Mouse (Mus musculus) CD8-positive naive resting alpha-beta T cell, adult 2 months (primary cell): ENCODE measurements around the gene Olfr952.

Source experiments
- DNase-seq, 2 experiments: peaks; one replicate each; pipeline ENCODE4 v3.0.0; 2022; ENCODE audit warnings: low read depth in 2 of 2, low spot score in 2 of 2

Gene Olfr952

DNA sequence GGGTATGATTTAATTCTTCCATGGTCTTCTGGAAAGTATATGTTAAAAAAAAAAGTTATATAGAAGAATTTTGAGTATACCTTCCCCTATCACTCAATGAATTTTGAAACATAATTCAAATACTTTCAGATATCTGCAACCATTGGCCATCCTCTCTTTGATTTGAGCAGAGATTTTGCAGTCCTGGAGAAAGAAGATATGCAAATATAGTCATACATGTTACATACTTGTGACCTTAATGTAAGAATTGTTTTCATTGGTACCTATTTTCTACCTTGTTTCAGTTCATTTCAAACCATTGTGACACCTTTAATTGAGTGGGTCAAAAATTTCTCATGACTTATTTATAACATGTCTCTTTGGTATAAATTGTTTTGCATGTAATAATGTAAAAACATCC, at the start of gene Olfr952:
TSS of gene Olfr952 (minus strand) at position 101 of the 400 bp plus-strand sequence.
- no peak for DNase-seq

DNA sequence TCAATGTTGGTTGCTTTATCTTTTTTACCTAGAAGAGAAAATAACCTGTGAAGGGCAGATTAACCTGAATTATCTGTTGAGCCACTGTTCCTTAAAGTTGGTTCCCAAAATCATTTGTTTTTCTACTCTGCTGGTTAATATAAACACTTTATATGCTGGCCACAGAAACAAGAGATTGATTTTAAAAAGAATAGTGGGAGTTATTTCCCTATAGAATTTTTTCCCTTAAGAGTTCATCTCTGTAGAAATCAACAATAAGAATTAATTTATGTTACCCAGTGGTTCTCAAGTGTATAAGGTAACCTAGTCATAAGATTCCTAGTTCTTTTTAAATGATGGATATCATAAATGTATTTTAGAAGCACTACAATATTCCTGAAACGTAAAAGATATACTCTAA, 44.9 kb upstream of the Olfr952 start, which contains the start of gene Olfr955:
TSS of gene Olfr955 (minus strand) at position 101 of the 400 bp plus-strand sequence.
- no peak for DNase-seq

DNA sequence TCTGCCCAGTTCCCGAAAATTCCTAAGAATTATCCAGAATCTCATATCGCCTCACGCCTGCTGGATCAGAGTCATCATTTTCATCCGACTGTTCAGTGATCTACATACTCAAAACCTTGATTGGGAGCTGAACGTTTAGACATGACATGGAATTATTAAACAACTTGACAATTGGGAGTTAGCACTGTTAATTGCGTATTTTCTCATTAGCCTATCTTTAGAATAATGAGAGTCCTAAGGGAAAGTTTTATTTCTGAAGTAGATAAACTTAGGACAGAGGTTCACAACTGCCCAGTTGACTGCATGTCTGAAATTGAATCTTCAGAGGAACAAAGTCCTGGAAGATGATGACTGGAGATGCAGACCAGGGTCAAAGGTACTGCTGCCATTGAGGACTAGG, 29.5 kb upstream of the Olfr952 start, which contains the start of gene Olfr954:
TSS of gene Olfr954 (plus strand) at position 301 of the 400 bp plus-strand sequence.
- no peak for DNase-seq

DNA sequence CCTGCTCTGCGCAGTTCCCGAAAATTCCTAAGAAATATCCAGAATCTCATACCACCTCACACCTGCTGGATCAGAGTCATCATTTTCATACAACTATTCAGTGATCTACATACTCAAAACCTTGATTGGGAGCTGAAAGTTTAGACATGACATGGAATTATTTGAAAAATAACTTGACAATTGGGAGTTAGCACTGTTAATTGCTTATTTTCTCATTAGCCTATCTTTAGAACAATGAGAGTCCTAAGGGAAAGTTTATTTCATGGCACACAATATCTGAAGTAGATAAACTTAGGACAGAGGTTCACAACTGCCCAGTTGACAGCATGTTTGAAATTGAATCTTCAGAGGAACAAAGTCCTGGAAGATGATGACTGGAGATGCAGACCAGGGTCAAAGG, 39.8 kb downstream of the Olfr952 start, which contains the start of gene Olfr951:
TSS of gene Olfr951 (plus strand) at position 301 of the 400 bp plus-strand sequence.
- no peak for DNase-seq
